Mouse (Mus musculus) layer of hippocampus, postnatal 14 days (tissue): Measurements from ENCODE around the gene Aqp7. TPM values are rescaled to one million over a fixed set of nuclear protein-coding genes. Genes with fewer than 3 reads are reported as not detected.
"Not testable (repeated sequence)": the region's sequence is repeated elsewhere in the genome, so short reads cannot be mapped to it uniquely, and the experiment has no call there.

Experiments used
- DNase-seq, 2 experiments: peaks; one replicate each; pipeline ENCODE4 v3.0.0; 2021 to 2022; ENCODE audit warnings: low spot score in 2 of 2, mixed read lengths in 1 of 2
- long read RNA-seq, 2 experiments: library from polyadenylated mRNA; stranded (forward); transcript quantifications; one replicate each; pipeline ENCODE4 v2.0.0; 2021
- total RNA-seq, 2 experiments: library from RNA; stranded (reverse); gene quantifications; 2 replicates each; pipeline ENCODE4 v1.2.3; 2021

Aqp7 gene
- not detected for total RNA-seq
- long read RNA-seq, experiment 1: 0 reads
- long read RNA-seq, experiment 2: 0 reads

DNA sequence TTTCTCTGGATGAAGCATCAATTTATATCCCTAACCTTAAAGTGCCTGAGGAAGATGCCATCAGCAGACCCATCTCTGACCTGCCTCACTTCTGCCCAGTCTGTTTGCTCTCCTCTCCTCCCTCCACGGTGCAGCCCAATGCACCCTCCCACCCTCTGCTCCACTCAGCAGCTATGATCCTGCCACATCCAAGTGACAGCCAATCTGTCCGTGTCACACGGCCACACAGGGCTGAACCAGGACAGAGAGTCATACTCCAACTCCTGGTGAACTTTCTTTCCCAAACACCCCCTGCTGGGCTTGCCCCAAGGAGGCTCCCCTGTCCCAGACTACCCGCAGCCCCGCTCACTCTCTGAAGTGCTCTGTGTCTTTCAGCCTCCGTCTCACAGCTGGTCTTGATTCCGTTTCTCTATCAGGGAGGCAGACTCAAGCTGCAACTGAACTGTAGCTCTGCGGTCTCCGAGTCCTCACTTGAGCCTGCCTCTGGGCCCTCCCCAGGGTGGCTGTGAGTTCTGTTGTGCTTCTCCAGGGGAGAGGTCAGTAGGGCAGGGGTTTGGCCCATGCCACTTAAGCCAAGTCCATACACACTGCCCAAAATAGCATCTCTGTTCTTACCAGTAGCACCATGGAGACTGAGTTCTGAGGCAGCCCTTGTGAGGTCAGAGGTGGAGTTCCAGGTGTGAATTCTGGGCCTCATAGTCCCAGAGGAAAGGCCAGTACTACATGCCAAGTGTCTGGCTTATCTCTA is at the start of gene Aqp7:
Gene Aqp7, minus strand, starts transcription at position 616 of the 748 bp plus-strand sequence.
- no peak for DNase-seq

- DNase-seq: no peak
These were observed 49.4 kb upstream of the Aqp7 start for GRCm38 (mm10) chr4:41097381-41097780.

- DNase-seq: no peak
These were observed 48.9 kb upstream of the Aqp7 start for GRCm38 (mm10) chr4:41096794-41097193.

- no peak for DNase-seq
These were observed 48.2 kb upstream of the Aqp7 start for GRCm38 (mm10) chr4:41096169-41096568.

GRCm38 (mm10) chr4:41094361-41094760 is 46.4 kb upstream of the Aqp7 start:
- DNase-seq: no peak

DNA sequence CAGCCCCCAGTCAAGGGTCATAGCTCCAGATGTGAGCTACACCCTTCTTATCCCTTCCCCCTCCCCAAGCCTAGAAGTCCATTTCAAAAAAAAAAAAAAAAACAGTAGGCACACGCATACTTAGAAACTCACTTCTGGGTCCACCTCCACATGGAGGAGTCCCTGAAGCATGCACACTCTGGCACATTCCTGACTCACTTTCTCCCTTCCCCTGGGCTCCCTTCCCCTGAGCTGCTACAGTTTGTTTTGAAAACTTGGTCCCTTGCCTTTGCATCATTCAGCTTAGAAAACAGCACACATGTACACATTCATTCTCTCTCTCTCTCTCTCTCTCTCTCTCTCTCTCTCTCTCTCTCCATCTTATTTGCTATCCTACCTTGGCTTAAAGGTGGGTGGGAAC is 45.0 kb upstream of the Aqp7 start:
- DNase-seq: no peak

DNA sequence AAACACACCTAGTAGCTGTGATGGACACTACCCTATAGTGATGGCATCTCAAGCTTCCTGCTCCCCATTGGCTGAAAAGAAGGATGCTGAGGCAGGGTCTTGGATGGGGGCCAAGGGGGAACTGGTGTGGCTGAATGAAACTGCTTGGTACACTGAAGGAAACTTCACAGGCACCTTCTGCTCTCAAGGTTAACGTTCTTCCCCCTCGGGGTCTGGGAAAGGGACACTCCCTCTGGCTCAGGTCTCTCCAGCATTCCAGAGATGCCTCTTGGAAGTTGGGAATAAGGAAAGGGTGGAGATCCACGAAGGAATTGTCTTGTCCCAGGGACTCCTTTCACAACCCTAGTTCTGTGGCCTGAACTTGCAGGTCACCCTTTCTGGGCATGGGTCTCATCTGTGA is 43.5 kb upstream of the Aqp7 start:
- no peak for DNase-seq

- DNase-seq: no peak
These were observed 41.8 kb upstream of the Aqp7 start for GRCm38 (mm10) chr4:41089705-41090104.

DNA sequence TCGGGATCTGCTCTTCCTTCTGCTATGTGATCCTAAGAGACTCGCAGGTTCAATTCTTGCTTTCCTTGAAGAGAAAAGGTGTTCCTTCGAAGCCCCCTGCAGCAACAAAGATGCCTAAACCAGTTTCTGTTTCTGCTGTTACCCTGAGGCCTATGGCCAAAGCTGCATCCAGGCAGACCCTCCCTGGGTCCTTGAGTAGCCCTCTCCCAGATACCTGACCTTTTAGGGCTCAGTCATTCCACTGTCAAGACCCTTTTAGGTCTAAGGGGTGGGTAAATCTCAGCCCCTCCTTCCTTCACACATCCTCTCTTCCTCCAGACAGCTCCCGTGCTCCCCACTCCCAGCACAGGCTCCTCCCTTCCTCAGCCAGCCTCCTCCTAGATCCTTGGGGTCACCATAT is 41.2 kb upstream of the Aqp7 start:
- no peak for DNase-seq

GRCm38 (mm10) chr4:41087459-41088298 is 39.7 kb upstream of the Aqp7 start:
- no peak for DNase-seq

GRCm38 (mm10) chr4:41086947-41087346 is 39.0 kb upstream of the Aqp7 start:
- DNase-seq: no peak

DNA sequence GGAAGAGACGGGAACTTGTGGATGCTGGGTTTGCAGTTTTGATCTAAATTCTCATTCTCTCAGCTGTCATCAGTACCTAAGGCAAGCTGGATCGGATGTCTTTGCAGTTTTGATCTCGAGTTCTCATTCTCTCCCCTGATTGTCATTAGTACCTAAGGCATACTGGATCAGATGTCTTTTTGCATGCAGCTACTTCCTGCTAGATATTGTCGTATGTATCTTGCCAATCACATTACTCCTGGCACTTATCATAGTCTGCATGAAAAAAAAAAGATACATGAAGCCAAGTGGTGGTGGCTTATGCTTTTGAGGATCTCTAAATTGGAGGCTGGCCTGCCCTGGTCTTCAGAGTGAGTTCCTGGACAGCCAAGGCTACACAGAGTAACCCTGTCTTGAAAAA is 36.9 kb upstream of the Aqp7 start:
- no peak for DNase-seq

- DNase-seq: not testable (repeated sequence)
These were observed 34.9 kb upstream of the Aqp7 start for GRCm38 (mm10) chr4:41082803-41083202.

GRCm38 (mm10) chr4:41081733-41082132 is 33.8 kb upstream of the Aqp7 start:
- DNase-seq: no peak

DNA sequence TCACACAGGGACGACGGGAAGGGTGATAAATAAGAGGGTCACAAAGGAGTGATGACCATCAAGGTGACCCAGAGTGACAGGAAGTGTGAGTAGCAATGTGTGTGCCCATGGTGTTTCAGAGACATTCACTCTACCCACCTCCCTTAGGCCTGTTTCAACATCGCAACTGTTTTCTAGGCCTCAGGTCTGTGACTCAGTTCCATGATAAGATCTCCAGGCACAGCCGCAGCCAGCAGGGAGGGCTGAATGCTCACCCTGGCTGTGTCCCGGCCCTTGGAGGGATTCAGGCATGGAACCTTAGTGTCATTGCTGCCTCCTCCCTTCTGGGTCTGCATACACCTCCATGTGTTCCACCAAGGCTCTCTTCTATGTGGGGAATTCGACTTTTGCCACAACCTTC is 30.8 kb upstream of the Aqp7 start:
- no peak for DNase-seq

- DNase-seq: no peak
These were observed 26.5 kb upstream of the Aqp7 start for GRCm38 (mm10) chr4:41074461-41074860.

GRCm38 (mm10) chr4:41073008-41073817 is 25.3 kb upstream of the Aqp7 start:
- DNase-seq: peak in 1 of 2 experiments; percentile 7

DNA sequence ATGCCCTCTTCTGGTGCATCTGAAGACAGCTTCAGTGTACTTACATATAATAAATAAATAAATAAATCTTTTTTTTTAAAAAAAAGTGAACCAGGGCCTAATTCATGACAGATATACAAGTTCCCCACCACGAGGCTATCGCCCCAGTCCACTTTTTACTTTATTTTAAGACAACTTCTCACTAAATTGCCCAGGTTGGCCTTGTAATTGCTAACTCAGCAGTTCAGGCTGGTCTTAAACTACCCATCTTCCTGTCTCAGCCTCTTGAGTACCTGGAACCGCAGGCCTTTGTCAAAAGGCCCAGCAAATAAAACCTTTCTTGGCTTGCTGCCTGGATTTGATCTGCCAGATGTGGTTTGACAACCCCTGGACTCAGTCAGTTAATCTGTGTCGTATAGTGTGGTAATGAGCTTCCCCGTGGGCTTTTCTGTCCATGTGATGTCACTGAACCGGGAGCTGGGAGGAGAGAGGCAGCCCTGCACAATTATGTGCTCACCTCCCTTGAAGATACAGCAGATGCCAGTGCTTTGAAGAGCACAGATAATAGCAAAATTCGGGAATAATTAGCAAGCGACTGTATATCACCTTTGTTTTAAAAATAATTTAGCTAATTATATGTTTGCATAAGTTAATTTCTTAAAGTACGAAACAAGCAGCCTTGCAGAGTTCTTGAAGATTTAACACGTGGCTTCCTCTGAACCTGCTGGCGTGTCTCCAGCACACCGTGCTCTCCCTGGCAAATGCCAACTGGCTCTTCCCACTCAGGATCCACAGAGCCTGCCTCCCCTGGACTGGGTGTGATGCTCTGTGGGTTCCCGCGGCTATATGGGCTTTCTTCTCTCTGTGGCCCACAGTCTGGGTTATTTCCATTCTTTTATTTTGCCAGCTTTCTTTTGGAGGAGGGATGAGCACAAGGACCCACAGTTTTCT is 23.8 kb upstream of the Aqp7 start:
- DNase-seq: no peak

DNA sequence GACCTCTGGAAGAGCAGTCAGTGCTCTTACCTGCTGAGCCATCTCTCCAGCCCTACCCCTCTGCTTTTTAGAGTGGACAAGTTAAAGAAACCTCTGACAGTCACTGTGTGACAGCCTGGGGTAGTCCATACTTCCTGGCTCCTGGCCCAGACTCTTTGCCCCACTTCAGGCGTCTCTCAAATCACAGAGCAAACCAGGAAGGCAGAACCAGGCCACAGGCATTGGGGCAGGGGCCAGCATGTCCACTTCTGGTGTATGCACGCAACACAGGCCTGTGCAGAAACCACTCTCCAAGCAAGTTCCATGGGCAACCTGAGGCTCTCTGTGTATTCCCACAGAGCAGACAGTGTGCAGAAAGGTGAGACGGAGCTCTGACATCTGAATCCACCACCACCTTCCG is 17.3 kb upstream of the Aqp7 start:
- DNase-seq: no peak

DNA sequence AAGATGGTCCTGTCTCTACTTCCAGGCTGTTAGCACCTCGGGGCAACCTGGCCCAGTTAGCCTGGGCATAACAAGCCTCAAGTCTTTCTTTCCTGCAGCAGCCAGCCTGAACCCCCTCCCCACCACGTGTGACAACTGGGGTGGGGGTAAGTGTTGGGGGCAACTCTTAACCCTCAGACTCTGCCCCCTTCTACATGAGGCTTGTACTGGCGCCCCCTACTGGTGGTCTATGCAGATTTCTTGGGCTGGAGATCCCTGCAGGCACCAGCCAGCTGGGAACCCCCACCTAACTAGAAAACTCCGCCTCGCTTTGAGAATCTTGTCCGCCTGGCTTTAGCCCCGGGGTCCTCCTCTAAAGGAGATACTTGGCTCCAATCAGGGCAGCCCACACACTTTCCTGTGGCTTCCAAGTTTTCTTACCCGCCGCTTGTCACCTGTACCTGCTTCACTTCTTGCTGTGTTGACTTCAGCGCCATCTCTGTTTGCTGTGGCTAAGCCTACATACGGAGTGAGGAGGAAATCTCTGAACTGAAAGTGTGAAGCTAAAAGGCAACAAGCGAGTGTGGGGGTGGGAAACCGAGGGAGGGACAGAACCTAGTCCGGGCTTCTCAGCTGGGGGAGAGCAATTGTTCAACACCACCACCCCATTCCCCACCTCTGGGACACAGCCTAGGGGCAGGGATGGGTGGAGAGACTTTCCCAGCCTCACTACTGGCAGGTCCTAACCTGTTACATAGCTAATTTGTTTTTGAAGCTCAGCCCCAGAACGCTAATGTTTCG is 16.1 kb upstream of the Aqp7 start:
- no peak for DNase-seq
